Mouse (Mus musculus): ENCODE results near the gene Cep112. TPM values are rescaled to one million over a fixed set of nuclear protein-coding genes. Genes with fewer than 3 reads are reported as not detected.

Gene Cep112
- polyA plus RNA-seq, 1 experiment: 17.0 TPM

DNA sequence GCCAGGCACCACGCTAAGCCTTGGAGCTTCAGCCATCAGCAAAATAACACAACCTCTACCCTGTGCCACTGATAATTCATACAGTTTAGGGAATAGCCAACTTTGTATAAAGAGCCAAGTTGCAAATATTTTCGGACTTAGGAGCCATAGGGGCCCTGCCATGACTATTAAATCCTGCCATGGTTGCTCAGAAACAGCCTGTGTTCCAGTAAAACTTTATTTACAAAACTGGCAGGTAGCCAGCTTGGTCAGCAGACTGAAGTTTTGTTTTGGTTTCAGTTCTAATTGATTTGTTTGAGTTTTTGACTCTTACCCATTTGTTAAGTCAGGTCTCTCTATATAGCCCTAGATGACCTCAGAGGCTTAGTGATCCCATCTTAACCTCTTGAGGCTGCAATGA lies 421.0 kb downstream of the Cep112 start:
- Histone ChIP-seq H3K27me3 (ENCODE audit: control insufficient read depth, insufficient read depth, low read length, poor library complexity, severe bottlenecking) (no peaks in the 10 kb centered on the region), H3K9ac (ENCODE audit: low read depth, poor library complexity, severe bottlenecking) (no peak overlapping the region), H3K36me3 (ENCODE audit: control insufficient read depth, insufficient read depth, low read length, poor library complexity, severe bottlenecking) (no peaks in the 10 kb centered on the region), H3K27ac (ENCODE audit: insufficient read depth, low read length) (no peak overlapping the region), H3K4me1 (ENCODE audit: control insufficient read depth, insufficient read depth, low read length) (no peaks in the 10 kb centered on the region), H3K9me3 (replicated peaks; ENCODE audit: control insufficient read depth, insufficient read depth, low read length, poor library complexity, severe bottlenecking) (no peaks in the 10 kb centered on the region), H3K4me3 (ENCODE audit: low read depth, low read length) (no peak overlapping the region)
- TF ChIP-seq EP300 (IDR thresholded peaks at IDR 0.05; ENCODE audit: insufficient read depth, low read depth, low read length) (no peak), POLR2A (IDR thresholded peaks at IDR 0.05; ENCODE audit: insufficient read depth, low read length) (no peak), CTCF (IDR thresholded peaks at IDR 0.05; ENCODE audit: low read depth, low read length) (no peak)

DNA sequence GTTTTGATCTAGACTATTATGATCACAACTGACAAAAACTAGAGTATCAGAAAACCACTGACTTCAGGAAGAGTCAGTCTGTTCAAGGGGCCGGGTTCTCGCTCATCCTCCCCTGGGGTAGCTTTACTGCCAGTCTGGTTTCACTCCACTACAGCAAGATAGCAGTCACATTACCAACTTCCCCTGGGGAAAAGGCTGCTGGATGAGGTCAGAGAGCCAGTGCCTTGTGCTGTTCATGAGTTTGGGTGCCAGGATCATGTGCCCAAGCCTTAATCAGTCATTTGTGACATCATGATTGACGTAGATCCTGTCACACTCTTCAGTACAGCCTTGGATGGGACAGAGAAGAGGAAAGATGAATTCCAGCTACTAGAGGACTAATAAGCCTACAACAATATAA lies 421.5 kb downstream of the Cep112 start:
- Histone ChIP-seq H3K4me1 (ENCODE audit: control insufficient read depth, insufficient read depth, low read length) (no peaks in the 10 kb centered on the region), H3K9ac (ENCODE audit: low read depth, poor library complexity, severe bottlenecking) (no peak overlapping the region), H3K27me3 (ENCODE audit: control insufficient read depth, insufficient read depth, low read length, poor library complexity, severe bottlenecking) (no peaks in the 10 kb centered on the region), H3K4me3 (ENCODE audit: low read depth, low read length) (no peak overlapping the region), H3K36me3 (ENCODE audit: control insufficient read depth, insufficient read depth, low read length, poor library complexity, severe bottlenecking) (no peaks in the 10 kb centered on the region), H3K27ac (ENCODE audit: insufficient read depth, low read length) (no peak overlapping the region), H3K9me3 (replicated peaks; ENCODE audit: control insufficient read depth, insufficient read depth, low read length, poor library complexity, severe bottlenecking) (no peaks in the 10 kb centered on the region)
- TF ChIP-seq CTCF (IDR thresholded peaks at IDR 0.05; ENCODE audit: low read depth, low read length): no peak
- TF ChIP-seq POLR2A (IDR thresholded peaks at IDR 0.05; ENCODE audit: insufficient read depth, low read length): no peak
- TF ChIP-seq EP300 (IDR thresholded peaks at IDR 0.05; ENCODE audit: insufficient read depth, low read depth, low read length): no peak

DNA sequence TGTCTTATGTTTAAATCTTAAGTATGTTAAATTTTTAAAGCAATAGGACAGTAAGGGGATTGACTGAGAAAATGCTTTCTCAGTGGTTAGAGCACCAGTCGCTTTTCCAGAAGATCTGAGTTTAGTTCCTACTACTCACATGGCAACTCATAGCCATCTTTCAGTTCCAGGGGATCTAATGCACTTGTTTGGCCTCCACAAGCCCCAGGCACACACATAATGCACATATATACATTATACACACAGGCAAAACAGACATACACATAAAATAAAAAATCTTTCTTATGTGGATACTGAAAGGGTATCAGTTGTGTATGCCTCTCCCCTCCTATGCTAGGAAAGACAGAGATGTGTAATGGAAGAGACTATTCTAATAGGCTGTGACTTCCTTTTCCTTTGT lies 426.8 kb downstream of the Cep112 start:
- H3K27me3 ChIP-seq (ENCODE audit: control insufficient read depth, insufficient read depth, low read length, poor library complexity, severe bottlenecking): no peaks in the 10 kb centered on the region

DNA sequence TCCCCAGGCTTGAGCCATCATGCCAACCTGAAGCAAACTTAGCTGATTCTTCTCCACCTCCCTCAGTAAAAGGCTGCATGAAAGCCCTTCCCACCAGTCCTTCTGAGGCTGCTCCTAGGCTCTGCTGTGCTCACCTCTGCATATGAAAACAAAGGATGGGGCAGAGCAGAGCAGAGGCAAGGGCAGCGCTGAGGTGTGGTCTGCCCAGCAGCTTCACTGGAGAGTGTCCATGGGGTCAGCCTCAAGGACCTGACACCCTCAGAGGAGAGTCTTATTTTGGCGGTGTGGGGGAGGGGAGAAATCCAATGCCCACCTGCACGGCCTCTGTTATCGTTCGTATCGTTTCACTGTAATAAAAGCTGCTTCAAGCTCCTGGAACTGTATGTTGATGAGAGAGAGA lies 432.3 kb downstream of the Cep112 start:
- no peak overlapping the region for H3K9ac ChIP-seq (ENCODE audit: low read depth, poor library complexity, severe bottlenecking)
- no peaks in the 10 kb centered on the region for H3K9me3 ChIP-seq (replicated peaks; ENCODE audit: control insufficient read depth, insufficient read depth, low read length, poor library complexity, severe bottlenecking)
- no peak overlapping the region for H3K27ac ChIP-seq (ENCODE audit: insufficient read depth, low read length)
- TF ChIP-seq CTCF (IDR thresholded peaks at IDR 0.05; ENCODE audit: low read depth, low read length): no peak
- TF ChIP-seq POLR2A (IDR thresholded peaks at IDR 0.05; ENCODE audit: insufficient read depth, low read length): no peak
- TF ChIP-seq EP300 (IDR thresholded peaks at IDR 0.05; ENCODE audit: insufficient read depth, low read depth, low read length): no peak
- H3K4me3 ChIP-seq (ENCODE audit: low read depth, low read length): no peak overlapping the region
- no peaks in the 10 kb centered on the region for H3K27me3 ChIP-seq (ENCODE audit: control insufficient read depth, insufficient read depth, low read length, poor library complexity, severe bottlenecking)
- no peaks in the 10 kb centered on the region for H3K4me1 ChIP-seq (ENCODE audit: control insufficient read depth, insufficient read depth, low read length)
- no peaks in the 10 kb centered on the region for H3K36me3 ChIP-seq (ENCODE audit: control insufficient read depth, insufficient read depth, low read length, poor library complexity, severe bottlenecking)

More for the DNA sequence above, 426.8 kb downstream of the Cep112 start:
- no peak for TF ChIP-seq EP300 (IDR thresholded peaks at IDR 0.05; ENCODE audit: insufficient read depth, low read depth, low read length)
- TF ChIP-seq CTCF (IDR thresholded peaks at IDR 0.05; ENCODE audit: low read depth, low read length): no peak
- no peak for TF ChIP-seq POLR2A (IDR thresholded peaks at IDR 0.05; ENCODE audit: insufficient read depth, low read length)
- Histone ChIP-seq H3K4me3 (ENCODE audit: low read depth, low read length) (no peak overlapping the region), H3K27ac (ENCODE audit: insufficient read depth, low read length) (no peak overlapping the region), H3K4me1 (ENCODE audit: control insufficient read depth, insufficient read depth, low read length) (no peaks in the 10 kb centered on the region), H3K9ac (ENCODE audit: low read depth, poor library complexity, severe bottlenecking) (no peak overlapping the region), H3K36me3 (ENCODE audit: control insufficient read depth, insufficient read depth, low read length, poor library complexity, severe bottlenecking) (no peaks in the 10 kb centered on the region), H3K9me3 (replicated peaks; ENCODE audit: control insufficient read depth, insufficient read depth, low read length, poor library complexity, severe bottlenecking) (no peaks in the 10 kb centered on the region)

DNA sequence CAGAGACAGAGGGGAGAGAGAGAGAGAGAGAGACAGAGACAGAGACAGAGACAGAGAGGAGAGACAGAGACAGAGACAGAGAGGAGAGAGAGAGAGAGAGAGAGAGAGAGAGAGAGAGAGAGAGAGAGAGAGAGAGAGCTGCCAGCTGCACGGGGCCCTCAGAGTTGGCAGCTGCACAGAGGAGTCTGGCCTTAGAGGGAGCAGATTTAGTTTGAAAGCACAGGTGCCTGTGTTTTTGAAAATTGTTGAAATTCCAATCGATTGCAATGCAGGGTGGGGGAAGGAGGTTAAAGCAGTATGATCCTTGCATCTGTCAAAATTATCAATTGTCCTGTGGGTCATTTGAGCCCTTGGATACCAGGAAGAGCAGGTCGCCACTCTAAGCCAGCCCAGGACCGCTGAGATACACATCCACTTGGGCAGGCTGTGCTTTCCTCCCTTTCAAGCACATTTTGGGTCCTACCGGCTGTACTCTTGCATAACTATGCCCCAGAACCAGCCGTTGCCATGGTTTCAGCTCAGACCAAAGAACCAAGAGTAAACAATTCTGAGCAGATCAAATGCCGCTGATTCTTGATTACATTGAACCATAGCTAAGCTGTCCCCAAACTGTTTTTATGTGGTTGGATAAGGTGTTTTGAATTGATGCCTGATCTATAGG lies 432.8 kb downstream of the Cep112 start:
- no peak overlapping the region for H3K9ac ChIP-seq (ENCODE audit: low read depth, poor library complexity, severe bottlenecking)
- no peaks in the 10 kb centered on the region for H3K9me3 ChIP-seq (replicated peaks; ENCODE audit: control insufficient read depth, insufficient read depth, low read length, poor library complexity, severe bottlenecking)
- H3K27ac ChIP-seq (ENCODE audit: insufficient read depth, low read length): no peak overlapping the region
- H3K27me3 ChIP-seq (ENCODE audit: control insufficient read depth, insufficient read depth, low read length, poor library complexity, severe bottlenecking): no peaks in the 10 kb centered on the region
- H3K4me3 ChIP-seq (ENCODE audit: low read depth, low read length): no peak overlapping the region
- H3K36me3 ChIP-seq (ENCODE audit: control insufficient read depth, insufficient read depth, low read length, poor library complexity, severe bottlenecking): no peaks in the 10 kb centered on the region
- TF ChIP-seq POLR2A (IDR thresholded peaks at IDR 0.05; ENCODE audit: insufficient read depth, low read length) (no peak), CTCF (IDR thresholded peaks at IDR 0.05; ENCODE audit: low read depth, low read length) (no peak), EP300 (IDR thresholded peaks at IDR 0.05; ENCODE audit: insufficient read depth, low read depth, low read length) (no peak)
- no peaks in the 10 kb centered on the region for H3K4me1 ChIP-seq (ENCODE audit: control insufficient read depth, insufficient read depth, low read length)

DNA sequence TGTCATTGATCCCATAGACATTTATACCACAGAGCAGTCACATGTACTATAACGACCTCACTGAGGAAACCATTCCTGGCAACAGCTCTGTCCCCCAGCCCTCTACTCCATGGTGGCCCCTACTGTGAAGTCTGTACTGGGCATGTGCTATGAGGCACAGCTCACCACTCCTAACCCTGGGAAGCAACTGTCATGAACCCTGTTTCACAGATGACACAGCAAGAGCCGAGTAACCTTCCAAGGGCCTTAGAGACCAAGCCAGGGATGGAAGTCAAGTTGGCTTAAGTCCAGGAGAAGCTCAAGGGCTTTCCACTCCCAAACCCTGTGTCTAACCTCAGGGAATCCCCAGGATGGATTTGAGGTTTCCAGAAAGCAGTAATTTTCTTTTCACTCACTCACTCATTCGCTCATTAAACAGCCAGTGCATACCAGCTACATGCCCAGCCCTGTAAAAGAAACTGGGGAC lies 433.4 kb downstream of the Cep112 start:
- Histone ChIP-seq H3K4me3 (ENCODE audit: low read depth, low read length) (no peak overlapping the region), H3K27ac (ENCODE audit: insufficient read depth, low read length) (no peak overlapping the region), H3K9ac (ENCODE audit: low read depth, poor library complexity, severe bottlenecking) (no peak overlapping the region), H3K27me3 (ENCODE audit: control insufficient read depth, insufficient read depth, low read length, poor library complexity, severe bottlenecking) (no peaks in the 10 kb centered on the region), H3K4me1 (ENCODE audit: control insufficient read depth, insufficient read depth, low read length) (no peaks in the 10 kb centered on the region), H3K9me3 (replicated peaks; ENCODE audit: control insufficient read depth, insufficient read depth, low read length, poor library complexity, severe bottlenecking) (no peaks in the 10 kb centered on the region), H3K36me3 (ENCODE audit: control insufficient read depth, insufficient read depth, low read length, poor library complexity, severe bottlenecking) (no peaks in the 10 kb centered on the region)
- TF ChIP-seq CTCF (IDR thresholded peaks at IDR 0.05; ENCODE audit: low read depth, low read length) (no peak), POLR2A (IDR thresholded peaks at IDR 0.05; ENCODE audit: insufficient read depth, low read length) (no peak), EP300 (IDR thresholded peaks at IDR 0.05; ENCODE audit: insufficient read depth, low read depth, low read length) (no peak)

Data from ES-Bruce4 (cell line).